Mouse (Mus musculus) midbrain, postnatal 0 days (tissue): ENCODE results near the gene G3bp1. TPM values are rescaled to one million over a fixed set of nuclear protein-coding genes. Genes with fewer than 3 reads are reported as not detected.

Experiments used
- ATAC-seq: fragments of 200-750 bp; cut with Nextera tagmentation; 2 replicates; pipeline ENCODE4 v1.8.0; 2017; ENCODE audit warnings: moderate number of reproducible peaks, mild to moderate bottlenecking, moderate TSS enrichment, moderate library complexity; ENCODE audit not compliant: low FRiP score
- DNase-seq: peaks from one replicate; pipeline ENCODE4 v3.0.0-alpha.2; 2015; ENCODE audit warnings: low spot score
- H3K27ac ChIP-seq: fragments of 300-500 bp; sonication (generic); 2 replicates; pipeline ENCODE4 v1.5.1; 2014; ENCODE audit warnings: low read depth, mild to moderate bottlenecking, low read length, mixed read lengths
- H3K27me3 ChIP-seq: fragments of 300-500 bp; sonication (generic); 2 replicates; pipeline ENCODE4 v1.6.1; 2014; ENCODE audit warnings: low read length, control low read depth, mixed read lengths; ENCODE audit not compliant: insufficient read depth
- H3K36me3 ChIP-seq: fragments of 300-500 bp; sonication (generic); 2 replicates; pipeline ENCODE4 v1.6.1; 2014; ENCODE audit warnings: low read length, control low read depth, mixed read lengths; ENCODE audit not compliant: insufficient read depth
- H3K4me1 ChIP-seq: fragments of 300-500 bp; sonication (generic); 2 replicates; pipeline ENCODE4 v1.6.1; 2014; ENCODE audit warnings: mild to moderate bottlenecking, control low read depth, antibody characterized with exemption, low read length, mixed read lengths; ENCODE audit not compliant: insufficient read depth
- H3K4me2 ChIP-seq: fragments of 300-500 bp; sonication (generic); 2 replicates; pipeline ENCODE4 v1.6.1; 2014; ENCODE audit warnings: low read depth, mild to moderate bottlenecking, low read length, mixed read lengths; ENCODE audit not compliant: poor library complexity, severe bottlenecking
- H3K4me3 ChIP-seq: fragments of 300-500 bp; sonication (generic); 2 replicates; pipeline ENCODE4 v1.5.1; 2014; ENCODE audit warnings: low read depth, mild to moderate bottlenecking, low read length, moderate library complexity
- H3K9ac ChIP-seq: fragments of 300-500 bp; sonication (generic); replicated peaks from 2 replicates; pipeline ENCODE4 v1.6.1; 2014; ENCODE audit warnings: mild to moderate bottlenecking, low read length, moderate library complexity, mixed read lengths; ENCODE audit not compliant: poor library complexity, severe bottlenecking
- H3K9me3 ChIP-seq: fragments of 300-500 bp; sonication (generic); 2 replicates; pipeline ENCODE4 v1.6.1; 2016; ENCODE audit warnings: low read length, control low read depth
- CTCF ChIP-seq: IDR thresholded peaks from 2 replicates; pipeline ENCODE4 v1.5.1; 2016; ENCODE audit warnings: antibody characterized with exemption, mild to moderate bottlenecking
- WGBS: fragments of 180-500 bp; shearing (Covaris S2); extraction: QIAGEN DNeasy Blood & Tissue Kit; methylation state at CpG from one replicate; pipeline ENCODE4 v1.1.7; 2014; 5-methylcytosine and 5-hydroxymethylcytosine counted together
- polyA plus RNA-seq: library from polyadenylated mRNA; unstranded; fragments of >200 nt; fragmentation: Nextera tagmentation; extraction: Ambion mirVana; gene quantifications from 2 replicates; pipeline ENCODE4 v1.2.1, GENCODE M21; 2015
- total RNA-seq: library from RNA; depleted of rRNA; stranded (reverse); fragments of >200 nt; gene quantifications from 2 replicates; pipeline ENCODE4 v1.2.3, GENCODE M21; 2014

G3bp1 gene
- total and polyA plus RNA-seq, 2 experiments from 2014 or later = 59.2 to 67.4 TPM

GRCm38 (mm10) chr11:55429973-55430372 lies 39.5 kb upstream of the G3bp1 start:
- TF ChIP-seq CTCF = no peak
- Histone ChIP-seq H3K4me2 (no peak overlapping the region), H3K27me3 (no peaks in the 10 kb centered on the region), H3K4me1 (no peaks in the 10 kb centered on the region), H3K27ac (no peak overlapping the region), H3K4me3 (no peak overlapping the region), H3K9ac (no peak overlapping the region), H3K9me3 (no peaks in the 10 kb centered on the region), H3K36me3 (no peaks in the 10 kb centered on the region)
- WGBS = 92% methylated on average over 2 of the region's 2 CpGs
- DNase-seq (no peak), ATAC-seq (no peak)

DNA sequence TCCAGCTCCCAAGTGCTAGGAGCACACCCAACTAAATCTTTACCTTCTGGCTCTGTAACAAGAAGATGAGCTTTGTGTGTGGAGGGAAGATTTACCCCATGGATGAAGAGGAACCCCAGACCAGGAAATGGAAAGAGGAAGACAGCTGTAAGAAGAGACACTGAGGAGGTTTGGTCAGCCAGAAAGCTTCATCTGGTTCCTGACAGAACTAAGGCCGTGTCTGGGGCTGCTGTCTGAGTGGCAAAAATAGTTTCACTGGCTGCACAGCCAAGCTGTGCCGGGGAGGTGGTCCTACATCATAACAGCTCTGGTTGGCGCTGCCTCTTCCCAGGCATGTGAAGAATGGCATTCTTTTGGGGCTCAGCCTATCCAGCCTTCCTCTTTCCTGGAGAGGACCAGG lies 36.5 kb upstream of the G3bp1 start:
- Histone ChIP-seq H3K4me3 (no peak overlapping the region), H3K4me1 (no peaks in the 10 kb centered on the region), H3K9ac (no peak overlapping the region), H3K27me3 (no peaks in the 10 kb centered on the region), H3K27ac (no peak overlapping the region), H3K4me2 (no peak overlapping the region), H3K9me3 (no peaks in the 10 kb centered on the region), H3K36me3 (no peaks in the 10 kb centered on the region)
- WGBS = 72% methylated on average over 3 of the region's 3 CpGs
- no peak for TF ChIP-seq CTCF
- DNase-seq = no peak
- ATAC-seq = no peak

GRCm38 (mm10) chr11:55436089-55436488 lies 33.4 kb upstream of the G3bp1 start:
- 92% methylated on average over 6 of the region's 6 CpGs for WGBS
- DNase-seq (no peak), ATAC-seq (no peak)
- Histone ChIP-seq H3K9me3 (no peaks in the 10 kb centered on the region), H3K36me3 (no peaks in the 10 kb centered on the region), H3K4me2 (no peak overlapping the region), H3K4me3 (no peak overlapping the region), H3K9ac (no peak overlapping the region), H3K27ac (no peak overlapping the region), H3K4me1 (no peaks in the 10 kb centered on the region), H3K27me3 (no peaks in the 10 kb centered on the region)
- no peak for TF ChIP-seq CTCF

- no peak overlapping the region for H3K4me3 ChIP-seq
- H3K9ac ChIP-seq = no peak overlapping the region
- no peaks in the 10 kb centered on the region for H3K36me3 ChIP-seq
- DNase-seq (peak; percentile 62), ATAC-seq (no peak)
- H3K27ac ChIP-seq = peak overlapping the region; percentile 39
- H3K27me3 ChIP-seq = no peaks in the 10 kb centered on the region
- H3K9me3 ChIP-seq = no peaks in the 10 kb centered on the region
- H3K4me2 ChIP-seq = no peak overlapping the region
- 48% methylated on average over 4 of the region's 4 CpGs for WGBS
- TF ChIP-seq CTCF = no peak
- H3K4me1 ChIP-seq = no peaks in the 10 kb centered on the region
Measured at GRCm38 (mm10) chr11:55438031-55438430, 31.5 kb upstream of the G3bp1 start.

DNA sequence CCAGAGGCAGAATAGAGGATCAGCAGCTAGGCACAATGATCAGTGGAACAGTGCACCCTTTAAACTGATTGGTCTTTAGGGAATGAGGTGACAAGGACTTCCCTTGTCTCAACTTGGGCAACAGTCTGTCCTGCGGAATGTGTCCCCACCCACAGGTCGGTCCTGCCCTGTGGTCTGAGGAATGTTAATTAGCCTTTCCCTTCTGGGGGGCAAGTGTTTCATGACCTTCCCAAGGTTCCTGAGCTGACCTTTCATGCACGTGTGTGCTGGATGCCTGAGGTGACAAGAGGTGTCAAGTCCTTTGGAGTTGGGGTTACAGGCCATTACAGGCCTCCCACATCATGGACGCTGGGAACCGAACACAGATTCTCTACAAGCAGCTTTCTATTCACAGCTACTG lies 29.8 kb upstream of the G3bp1 start:
- no peak for DNase-seq
- ATAC-seq = no peak
- no peaks in the 10 kb centered on the region for H3K27me3 ChIP-seq
- H3K4me3 ChIP-seq = no peak overlapping the region
- no peaks in the 10 kb centered on the region for H3K9me3 ChIP-seq
- no peak overlapping the region for H3K4me2 ChIP-seq
- no peak for TF ChIP-seq CTCF
- H3K27ac ChIP-seq = no peak overlapping the region
- 79% methylated on average over 5 of the region's 5 CpGs for WGBS
- H3K4me1 ChIP-seq = no peaks in the 10 kb centered on the region
- H3K36me3 ChIP-seq = no peaks in the 10 kb centered on the region
- no peak overlapping the region for H3K9ac ChIP-seq

GRCm38 (mm10) chr11:55444772-55445171 lies 24.7 kb upstream of the G3bp1 start:
- Histone ChIP-seq H3K4me1 (no peaks in the 10 kb centered on the region), H3K27me3 (no peaks in the 10 kb centered on the region), H3K4me2 (no peak overlapping the region), H3K9me3 (no peaks in the 10 kb centered on the region), H3K4me3 (no peak overlapping the region), H3K27ac (no peak overlapping the region), H3K36me3 (0 out of 2 replicates have a peak, but pooled peaks cover 4% of the 10 kb centered on the region), H3K9ac (no peak overlapping the region)
- WGBS = 4% methylated on average over 1 of the region's 1 CpGs
- DNase-seq (peak; percentile 94), ATAC-seq (peak; percentile 34; the same call in 1 of the 2 replicates)
- TF ChIP-seq CTCF = peak; percentile 86
